Mouse (Mus musculus): Measurements from ENCODE around the gene Tollip.

DNA sequence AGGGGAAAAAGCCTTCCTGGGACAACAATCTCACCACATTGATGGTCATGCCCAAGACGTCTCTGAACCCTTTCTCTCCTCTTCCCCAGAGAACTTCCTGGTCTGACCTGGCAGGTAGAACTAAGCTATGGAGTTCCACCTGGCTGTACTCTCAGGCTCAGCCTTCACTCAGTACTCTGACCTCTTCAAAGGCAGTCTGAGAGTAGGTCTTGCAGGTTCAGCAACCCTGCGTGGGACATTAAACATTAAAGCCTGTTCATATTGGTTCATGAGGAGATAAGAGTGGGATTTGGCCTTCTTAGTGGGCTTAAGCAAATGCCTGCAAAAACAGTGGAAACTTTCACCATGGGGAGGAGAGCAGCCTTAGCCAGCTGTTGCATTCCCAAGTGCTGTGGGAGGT is 48.0 kb upstream of the Tollip start:
- TF ChIP-seq CTCF (IDR thresholded peaks at IDR 0.05; ENCODE audit: low read depth, low read length) (no peak), POLR2A (IDR thresholded peaks at IDR 0.05; ENCODE audit: borderline replicate concordance, low read depth, low read length) (no peak)

All from bone marrow macrophage, adult 2 months (primary cell).